Mouse (Mus musculus) cortical plate, adult 2 months (tissue): ENCODE measurements around the gene Olfr1462. TPM values are rescaled to one million over a fixed set of nuclear protein-coding genes. Genes with fewer than 3 reads are reported as not detected.

ENCODE experiments used
- H3K27ac ChIP-seq: fragments of 200-500 bp; 2 replicates; pipeline ENCODE4 v1.5.1; 2012; ENCODE audit warnings: low read length, control low read depth, inconsistent platforms; ENCODE audit not compliant: insufficient read depth
- H3K4me1 ChIP-seq: fragments of 200-500 bp; 2 replicates; pipeline ENCODE4 v1.6.1; 2011; ENCODE audit warnings: low read length; ENCODE audit not compliant: control insufficient read depth, insufficient read depth
- H3K4me3 ChIP-seq: fragments of 200-500 bp; 2 replicates; pipeline ENCODE4 v1.5.1; 2011; ENCODE audit warnings: mild to moderate bottlenecking, low read length, control low read depth; ENCODE audit not compliant: insufficient read depth
- CTCF ChIP-seq: fragments of 200-500 bp; IDR thresholded peaks from 2 replicates; pipeline ENCODE4 v1.5.1; 2011; ENCODE audit warnings: mild to moderate bottlenecking, control low read depth, low read length; ENCODE audit not compliant: insufficient read depth; ENCODE audit errors: extremely low read depth
- POLR2A ChIP-seq: fragments of 200-500 bp; IDR thresholded peaks from 2 replicates; pipeline ENCODE4 v1.6.1; 2011; ENCODE audit warnings: mild to moderate bottlenecking, low read length, control low read depth; ENCODE audit not compliant: insufficient read depth; ENCODE audit errors: extremely low read depth
- polyA plus RNA-seq: library from polyadenylated mRNA; depleted of rRNA; stranded (reverse); fragments of >200 nt; gene quantifications from 2 replicates; pipeline ENCODE4 v1.2.3, GENCODE M21; 2012; rRNA removed

Gene Olfr1462
- polyA plus RNA-seq, result not detected in 2 replicates

DNA sequence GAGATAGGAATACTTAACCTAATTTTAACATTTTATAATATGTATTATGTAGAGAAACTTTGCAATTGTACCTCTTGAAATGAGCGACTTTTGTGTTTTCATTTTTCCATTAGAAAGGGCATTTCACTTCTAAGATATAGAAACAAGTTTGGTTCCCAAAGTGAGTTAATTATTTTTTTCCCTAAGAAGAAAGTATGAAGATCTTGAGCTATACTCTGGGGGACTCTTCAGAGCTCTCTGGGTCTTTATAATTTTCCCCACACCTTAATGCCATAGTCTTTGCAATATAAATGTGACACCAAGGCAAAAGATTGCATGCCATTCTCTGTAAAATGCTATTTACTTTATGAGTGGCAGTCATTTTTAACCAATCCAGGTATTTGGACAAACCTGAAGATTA, at the start of gene Olfr1462:
TSS of gene Olfr1462 (plus strand) at position 301 of the 400 bp plus-strand sequence.
- no peak for TF ChIP-seq POLR2A
- no peak for TF ChIP-seq CTCF
- H3K4me1 ChIP-seq, result no peaks in the 10 kb centered on the region
- no peak within 1 kb of the TSS for H3K4me3 ChIP-seq
- H3K27ac ChIP-seq, result no peak within 1 kb of the TSS

DNA sequence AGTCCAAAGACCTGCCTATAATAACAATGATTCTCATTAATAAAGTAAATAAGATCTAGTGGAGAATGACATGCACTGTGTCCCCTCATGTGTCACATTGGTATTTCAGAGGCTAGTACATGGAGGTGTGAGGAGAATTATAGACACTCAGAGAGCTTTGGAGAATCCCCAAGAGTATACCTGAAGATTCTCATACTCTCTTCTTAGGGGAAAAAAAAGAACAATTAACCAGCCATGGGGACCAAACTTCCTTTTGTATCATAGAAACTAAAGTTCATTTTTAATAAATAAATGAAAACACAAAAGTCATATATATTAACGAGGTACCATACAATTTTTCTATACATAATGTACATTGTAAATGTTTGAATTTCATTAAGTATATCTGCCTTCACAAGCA, 36.1 kb upstream of the Olfr1462 start, which contains the start of gene Olfr1459:
TSS of gene Olfr1459 (minus strand) at position 101 of the 400 bp plus-strand sequence.
- TF ChIP-seq CTCF, result no peak
- no peak for TF ChIP-seq POLR2A
- Histone ChIP-seq H3K27ac (no peak within 1 kb of the TSS), H3K4me3 (no peak within 1 kb of the TSS), H3K4me1 (no peaks in the 10 kb centered on the region)

DNA sequence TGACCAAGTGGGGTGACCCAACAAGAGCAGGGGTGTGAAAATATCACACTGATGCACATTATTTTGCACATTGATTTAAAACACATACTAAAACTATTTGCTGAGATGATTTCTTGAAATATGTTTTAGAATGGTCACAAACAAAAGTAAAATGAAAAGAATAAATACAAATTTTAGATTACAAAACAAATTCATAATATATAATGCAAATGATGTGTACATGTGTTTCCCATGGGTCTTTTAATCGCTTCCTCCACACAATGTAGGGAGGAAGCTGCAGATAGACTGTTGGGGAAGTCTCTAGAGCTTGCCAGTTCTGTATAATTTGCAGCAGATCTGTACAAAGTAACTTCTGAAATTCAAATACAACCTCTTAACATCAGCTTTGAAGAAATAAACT, 22.8 kb upstream of the Olfr1462 start, which contains the start of gene Olfr1461:
TSS of gene Olfr1461 (plus strand) at position 301 of the 400 bp plus-strand sequence.
- TF ChIP-seq POLR2A (no peak), CTCF (no peak)
- H3K4me3 ChIP-seq, result no peak within 1 kb of the TSS
- H3K27ac ChIP-seq, result no peak within 1 kb of the TSS
- H3K4me1 ChIP-seq, result no peaks in the 10 kb centered on the region

DNA sequence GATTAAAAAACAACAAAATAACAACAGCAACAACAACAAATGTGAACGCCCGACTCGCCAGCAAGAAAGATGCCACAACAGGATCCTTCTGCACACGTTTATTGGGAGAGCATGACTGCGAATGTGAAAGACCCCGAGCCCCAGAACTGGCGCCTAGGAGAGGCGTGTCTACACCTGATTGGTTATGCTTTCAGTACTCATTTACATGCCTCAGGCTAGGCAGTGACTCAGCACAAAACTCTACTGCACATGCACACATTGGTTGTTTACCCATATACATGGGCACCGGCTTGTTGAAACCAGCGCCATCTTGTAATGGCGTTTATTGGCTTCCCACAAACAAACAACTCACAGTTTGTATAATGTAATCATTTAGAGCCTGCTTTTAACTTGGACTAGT, 36.1 kb downstream of the Olfr1462 start:
- no peak for TF ChIP-seq POLR2A
- TF ChIP-seq CTCF, result no peak
- no peak overlapping the region for H3K4me3 ChIP-seq

DNA sequence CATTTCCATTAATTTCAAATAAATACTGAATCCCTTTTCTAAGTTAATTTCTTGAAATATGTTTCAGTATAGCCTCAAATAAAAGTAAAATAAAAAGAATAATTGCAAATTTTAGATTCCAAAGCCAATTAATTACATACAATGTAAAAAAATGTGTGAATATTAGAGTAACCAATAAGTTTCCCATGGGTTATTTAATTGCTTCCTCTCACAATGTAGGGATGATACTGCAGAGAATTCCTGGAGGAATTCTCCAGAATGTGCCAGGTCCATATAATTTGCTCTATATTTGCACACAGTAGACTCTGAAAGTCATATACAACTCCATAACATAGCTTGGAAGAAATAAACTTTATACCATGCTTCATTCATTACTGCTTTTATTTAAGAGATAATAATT, 45.5 kb downstream of the Olfr1462 start, which contains the start of gene Olfr1463:
TSS of gene Olfr1463 (plus strand) at position 301 of the 400 bp plus-strand sequence.
- Histone ChIP-seq H3K27ac (no peak within 1 kb of the TSS), H3K4me3 (no peak within 1 kb of the TSS)
- TF ChIP-seq POLR2A, result no peak

More for the DNA sequence above, 36.1 kb downstream of the Olfr1462 start:
- no peak overlapping the region for H3K27ac ChIP-seq
- H3K4me1 ChIP-seq, result no peaks in the 10 kb centered on the region

More for the DNA sequence above, 45.5 kb downstream of the Olfr1462 start, which contains the start of gene Olfr1463:
- no peaks in the 10 kb centered on the region for H3K4me1 ChIP-seq

Other genes starting within 250 kb of the Olfr1462 start
- not detected in 2 replicates for gene Olfr1450, start 235.5 kb upstream of the Olfr1462 start, polyA plus RNA-seq
- not detected in 2 replicates for gene Olfr1451, start 190.7 kb upstream of the Olfr1462 start, polyA plus RNA-seq
- gene Olfr1453, start 157.4 kb upstream of the Olfr1462 start, polyA plus RNA-seq, result not detected in 2 replicates
- gene Olfr1454, start 125.1 kb upstream of the Olfr1462 start, polyA plus RNA-seq, result not detected in 2 replicates
- not detected in 2 replicates for gene Olfr1457, start 87.8 kb upstream of the Olfr1462 start, polyA plus RNA-seq
- gene Olfr1458, start 79.0 kb upstream of the Olfr1462 start, polyA plus RNA-seq, result not detected in 2 replicates
- gene Olfr1459, start 36.2 kb upstream of the Olfr1462 start, polyA plus RNA-seq, result not detected in 2 replicates
- gene Olfr1461, start 22.7 kb upstream of the Olfr1462 start, polyA plus RNA-seq, result not detected in 2 replicates
- gene Olfr1463, start 45.6 kb downstream of the Olfr1462 start, polyA plus RNA-seq, result not detected in 2 replicates
- not detected in 2 replicates for gene Olfr1465, start 129.8 kb downstream of the Olfr1462 start, polyA plus RNA-seq
- gene Olfr1466, start 153.1 kb downstream of the Olfr1462 start, polyA plus RNA-seq, result not detected in 2 replicates
- not detected in 2 replicates for gene Olfr1467, start 176.5 kb downstream of the Olfr1462 start, polyA plus RNA-seq
- gene Olfr1469, start 222.1 kb downstream of the Olfr1462 start, polyA plus RNA-seq, result not detected in 2 replicates